Mouse (Mus musculus) adrenal gland, adult 18-20 months (tissue): ENCODE results near the gene Ide. TPM values are rescaled to one million over a fixed set of nuclear protein-coding genes. Genes with fewer than 3 reads are reported as not detected.

Experiments
- DNase-seq, 2 experiments: peaks; one replicate each; pipeline ENCODE4 v3.0.0; 2021 to 2022; ENCODE audit warnings: low spot score in 2 of 2
- total RNA-seq, 2 experiments: library from RNA; stranded (reverse); gene quantifications; 1 replicate in 1 of 2; 2 replicates in 1 of 2; pipeline ENCODE4 v1.2.3; 2021

The Ide gene
- total RNA-seq, 2 experiments from 2014 or later = 82.3 to 110 TPM

DNA sequence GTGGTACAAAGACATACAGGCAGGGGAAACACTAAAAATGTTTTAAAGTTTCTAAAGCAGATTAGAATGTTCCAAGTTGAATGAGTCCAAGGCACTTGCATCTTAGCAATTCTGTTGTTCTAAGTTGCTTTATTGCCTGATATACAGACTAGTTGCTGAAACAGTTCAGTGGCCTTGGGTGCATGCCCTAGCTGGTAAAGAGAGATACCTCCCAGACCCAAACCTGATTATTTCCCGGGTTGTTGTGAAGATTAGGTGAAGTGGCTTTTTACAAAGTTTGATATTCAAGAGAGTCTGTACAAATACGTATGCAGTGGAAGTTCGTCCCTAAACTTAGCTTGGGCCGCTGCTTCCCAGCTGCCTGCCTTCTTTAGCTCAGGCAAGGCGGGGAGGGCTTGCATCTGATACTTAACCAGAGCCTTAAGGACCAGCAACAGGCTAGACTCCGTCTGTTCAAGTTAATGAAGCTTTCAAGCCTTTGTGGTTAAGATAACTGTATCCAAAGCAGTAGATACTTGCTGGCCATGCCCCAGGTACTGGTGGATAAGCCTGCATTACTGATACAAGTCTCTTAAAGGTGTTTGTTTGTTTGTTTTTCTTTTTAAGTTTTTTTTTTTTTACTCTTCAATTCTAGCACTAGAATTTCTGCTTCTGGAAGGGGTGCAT lies 112.3 kb downstream of the Ide start:
- no peak for DNase-seq

Other genes with a start within 250 kb of the Ide start
- gene March5, start 130.3 kb downstream of the Ide start, total RNA-seq = 100 to 1,000 TPM; 116 to 137 TPM
- gene Cpeb3, start 129.3 kb downstream of the Ide start, total RNA-seq = 10 to 100 TPM; 14.4 to 15.5 TPM
- under 1 TPM; 0.70 to 0.76 TPM for gene Kif11, start 38.6 kb upstream of the Ide start, total RNA-seq
- gene Hhex, start 97.0 kb upstream of the Ide start, total RNA-seq = 10 to 100 TPM; 36.9 to 43.4 TPM
- 10 to 100 TPM; 12.9 to 15.3 TPM for gene Exoc6, start 212.6 kb upstream of the Ide start, total RNA-seq